Mouse (Mus musculus): Measurements from ENCODE around the gene Slc9b1. TPM values are rescaled to one million over a fixed set of nuclear protein-coding genes. Genes with fewer than 3 reads are reported as not detected.
A peak's percentile ranks its signal among the peaks of the same experiment; 100 is the strongest.

Slc9b1 gene
- polyA plus RNA-seq, 1 experiment from 2014 or later = 0.55 TPM

DNA sequence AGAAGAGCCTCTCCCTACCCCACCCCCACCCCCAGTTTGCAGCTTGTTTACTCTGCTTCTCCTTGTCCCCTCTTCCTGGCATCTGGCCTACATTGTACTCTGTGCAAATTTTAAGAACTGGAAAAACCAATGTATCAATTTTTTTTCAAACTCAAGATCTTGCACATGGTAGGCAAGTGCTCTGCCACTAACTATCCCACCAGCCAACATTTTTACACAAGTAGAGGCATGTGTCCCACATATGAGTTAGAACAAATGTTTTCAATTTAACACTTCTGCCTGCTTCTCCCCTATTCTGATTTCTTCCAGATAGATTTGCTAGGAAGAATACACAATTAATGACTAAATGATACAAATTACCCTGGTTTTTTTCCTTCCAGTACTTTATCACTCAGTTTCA, 49.3 kb downstream of the Slc9b1 start:
- no peaks in the 10 kb centered on the region for H3K36me3 ChIP-seq (ENCODE audit: control insufficient read depth, insufficient read depth, low read length)
- no peak overlapping the region for H3K9ac ChIP-seq (ENCODE audit: low read length)
- H3K27ac ChIP-seq (ENCODE audit: low read depth, low read length) = no peak overlapping the region
- H3K9me3 ChIP-seq (ENCODE audit: control insufficient read depth, low read length) = no peaks in the 10 kb centered on the region
- no peaks in the 10 kb centered on the region for H3K27me3 ChIP-seq (ENCODE audit: control insufficient read depth, insufficient read depth, low read length)
- DNase-seq (ENCODE audit: low spot score) (no peak), ATAC-seq (replicated peaks; ENCODE audit: low FRiP score) (no peak)
- H3K4me2 ChIP-seq (ENCODE audit: low read depth, low read length, severe bottlenecking) = no peak overlapping the region
- H3K4me3 ChIP-seq (ENCODE audit: low read depth, low read length) = no peak overlapping the region
- no peaks in the 10 kb centered on the region for H3K4me1 ChIP-seq (replicated peaks; ENCODE audit: control insufficient read depth, insufficient read depth, low read length)

DNA sequence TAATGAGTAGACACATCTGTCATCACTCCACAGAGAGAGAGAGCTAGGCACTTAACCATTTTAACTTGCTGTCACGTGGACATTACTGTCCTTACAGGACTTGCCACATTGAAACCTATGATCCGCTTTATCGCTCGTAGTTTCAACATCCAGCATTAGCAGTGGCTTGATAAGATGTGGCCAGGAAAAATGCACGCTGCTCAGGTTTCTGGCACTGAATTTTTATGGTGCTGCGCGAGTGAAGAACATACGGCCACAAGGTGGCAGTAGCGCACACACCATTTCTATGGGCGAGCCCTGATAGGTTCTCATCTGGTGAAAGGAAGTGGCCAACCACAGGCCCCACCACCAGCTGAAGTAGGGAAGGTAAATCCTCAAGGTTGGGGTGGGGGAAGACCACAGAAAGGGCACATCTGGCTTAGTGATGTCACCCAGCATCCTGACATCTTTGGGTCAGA, 54.4 kb downstream of the Slc9b1 start:
- H3K27ac ChIP-seq (ENCODE audit: low read depth, low read length) = no peak overlapping the region
- no peak overlapping the region for H3K4me2 ChIP-seq (ENCODE audit: low read depth, low read length, severe bottlenecking)
- peak; percentile 87 for DNase-seq (ENCODE audit: low spot score)
- H3K27me3 ChIP-seq (ENCODE audit: control insufficient read depth, insufficient read depth, low read length) = no peaks in the 10 kb centered on the region
- no peaks in the 10 kb centered on the region for H3K4me1 ChIP-seq (replicated peaks; ENCODE audit: control insufficient read depth, insufficient read depth, low read length)
- WGBS = 19% methylated on average over 10 of the region's 10 CpGs
- peak; percentile 85 for ATAC-seq (replicated peaks; ENCODE audit: low FRiP score)
- no peak overlapping the region for H3K9ac ChIP-seq (ENCODE audit: low read length)
- H3K36me3 ChIP-seq (ENCODE audit: control insufficient read depth, insufficient read depth, low read length) = no peaks in the 10 kb centered on the region; the same call in 1 of the 2 replicates
- H3K4me3 ChIP-seq (ENCODE audit: low read depth, low read length) = no peak overlapping the region
- H3K9me3 ChIP-seq (ENCODE audit: control insufficient read depth, low read length) = no peaks in the 10 kb centered on the region

DNA sequence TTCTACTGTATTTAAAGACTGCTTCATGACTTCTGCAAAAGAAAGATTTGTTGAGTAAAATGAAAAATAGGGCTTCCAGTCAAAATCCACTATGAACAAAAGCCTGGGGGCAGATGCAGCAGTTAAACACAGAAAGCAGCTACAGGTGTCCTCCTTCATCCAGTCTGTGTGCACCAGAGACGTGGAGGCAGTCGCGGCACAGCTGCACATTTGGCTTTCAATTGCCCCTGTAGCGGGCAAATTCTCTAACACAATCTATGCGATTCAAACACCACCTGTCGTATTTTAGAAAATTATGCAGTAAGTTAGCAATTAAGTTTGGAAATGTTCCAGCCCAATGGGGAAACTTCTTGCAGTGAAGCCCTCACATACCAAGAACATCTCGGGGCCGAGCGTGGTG, 55.4 kb downstream of the Slc9b1 start:
- WGBS = 92% methylated on average over 9 of the region's 9 CpGs
- ATAC-seq (replicated peaks; ENCODE audit: low FRiP score) = no peak
- no peak overlapping the region for H3K4me3 ChIP-seq (ENCODE audit: low read depth, low read length)

DNA sequence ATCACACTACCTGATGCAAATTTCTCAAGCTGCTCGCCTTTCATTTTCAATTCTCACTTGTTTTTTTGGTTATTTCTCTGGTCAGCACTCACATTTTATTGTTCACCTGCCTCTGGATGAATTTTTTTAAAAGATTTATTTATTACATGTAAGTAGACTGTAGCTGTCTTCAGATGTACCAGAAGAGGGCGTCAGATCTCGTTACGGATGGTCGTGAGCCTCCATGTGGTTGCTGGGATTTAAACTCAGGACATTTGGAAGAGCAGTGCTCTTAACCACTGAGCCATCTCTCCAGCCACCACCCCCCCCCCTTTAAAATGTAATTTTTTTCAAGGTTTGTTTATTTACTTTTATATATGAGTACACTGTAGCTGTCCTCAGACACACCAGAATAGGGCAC, 56.0 kb downstream of the Slc9b1 start:
- H3K36me3 ChIP-seq (ENCODE audit: control insufficient read depth, insufficient read depth, low read length) = no peaks in the 10 kb centered on the region; the same call in 1 of the 2 replicates
- no peak for DNase-seq (ENCODE audit: low spot score)
- no peaks in the 10 kb centered on the region for H3K4me1 ChIP-seq (replicated peaks; ENCODE audit: control insufficient read depth, insufficient read depth, low read length)
- H3K9ac ChIP-seq (ENCODE audit: low read length) = no peak overlapping the region
- no peaks in the 10 kb centered on the region for H3K9me3 ChIP-seq (ENCODE audit: control insufficient read depth, low read length)
- WGBS = 78% methylated on average over 5 of the region's 5 CpGs
- no peak overlapping the region for H3K4me2 ChIP-seq (ENCODE audit: low read depth, low read length, severe bottlenecking)
- no peak for ATAC-seq (replicated peaks; ENCODE audit: low FRiP score)
- H3K27me3 ChIP-seq (ENCODE audit: control insufficient read depth, insufficient read depth, low read length) = no peaks in the 10 kb centered on the region
- H3K27ac ChIP-seq (ENCODE audit: low read depth, low read length) = no peak overlapping the region
- no peak overlapping the region for H3K4me3 ChIP-seq (ENCODE audit: low read depth, low read length)

More for the DNA sequence above, 55.4 kb downstream of the Slc9b1 start:
- Histone ChIP-seq H3K9me3 (ENCODE audit: control insufficient read depth, low read length) (no peaks in the 10 kb centered on the region), H3K36me3 (ENCODE audit: control insufficient read depth, insufficient read depth, low read length) (no peaks in the 10 kb centered on the region; the same call in 1 of the 2 replicates), H3K27ac (ENCODE audit: low read depth, low read length) (no peak overlapping the region), H3K4me1 (replicated peaks; ENCODE audit: control insufficient read depth, insufficient read depth, low read length) (no peaks in the 10 kb centered on the region), H3K27me3 (ENCODE audit: control insufficient read depth, insufficient read depth, low read length) (no peaks in the 10 kb centered on the region), H3K4me2 (ENCODE audit: low read depth, low read length, severe bottlenecking) (no peak overlapping the region), H3K9ac (ENCODE audit: low read length) (no peak overlapping the region)
- DNase-seq (ENCODE audit: low spot score) = no peak

DNA sequence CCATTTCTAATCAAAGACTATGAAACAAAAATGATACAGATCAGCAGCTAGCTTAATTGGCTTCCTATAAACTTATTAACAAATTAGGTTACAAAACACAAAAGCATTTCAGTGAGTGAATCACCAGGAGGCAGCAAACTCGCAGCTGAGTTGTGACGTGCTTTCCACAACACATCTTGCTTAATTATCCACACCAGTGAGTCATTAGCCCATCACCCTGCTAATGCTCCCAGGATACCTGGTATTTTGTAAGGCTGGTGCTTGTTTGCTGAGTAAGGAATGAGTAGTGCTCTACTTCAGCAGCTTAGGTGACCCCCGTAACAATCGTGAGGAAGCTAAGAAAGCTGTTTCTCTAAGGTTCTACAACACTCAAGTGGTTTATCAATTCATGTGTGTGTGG, 56.8 kb downstream of the Slc9b1 start:
- no peak for ATAC-seq (replicated peaks; ENCODE audit: low FRiP score)
- no peak overlapping the region for H3K4me2 ChIP-seq (ENCODE audit: low read depth, low read length, severe bottlenecking)

DNA sequence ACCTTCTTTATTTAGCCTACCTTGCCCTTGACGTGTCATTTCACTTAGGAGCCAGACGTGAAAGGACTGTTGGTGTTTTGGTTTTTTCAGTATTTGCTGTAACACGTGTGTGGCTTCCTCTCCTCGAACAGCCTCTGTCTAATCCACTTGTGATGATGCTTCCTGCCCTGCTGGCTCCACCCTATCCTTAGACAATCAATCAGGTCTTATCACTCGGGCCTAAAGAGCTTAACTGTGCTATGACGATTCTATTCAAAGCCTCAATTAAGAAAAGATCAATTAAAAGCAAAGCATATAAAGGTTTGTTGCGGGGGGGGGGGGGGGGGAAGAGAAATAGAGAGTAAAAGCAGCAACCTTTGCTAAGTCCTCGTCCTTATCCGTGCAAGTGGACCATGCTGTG, 59.5 kb downstream of the Slc9b1 start:
- Histone ChIP-seq H3K4me3 (ENCODE audit: low read depth, low read length) (no peak overlapping the region), H3K36me3 (ENCODE audit: control insufficient read depth, insufficient read depth, low read length) (peaks cover 5% of the 10 kb centered on the region; the same call in 1 of the 2 replicates), H3K27ac (ENCODE audit: low read depth, low read length) (no peak overlapping the region), H3K4me2 (ENCODE audit: low read depth, low read length, severe bottlenecking) (no peak overlapping the region), H3K9me3 (ENCODE audit: control insufficient read depth, low read length) (no peaks in the 10 kb centered on the region), H3K9ac (ENCODE audit: low read length) (no peak overlapping the region), H3K27me3 (ENCODE audit: control insufficient read depth, insufficient read depth, low read length) (no peaks in the 10 kb centered on the region), H3K4me1 (replicated peaks; ENCODE audit: control insufficient read depth, insufficient read depth, low read length) (no peaks in the 10 kb centered on the region)
- WGBS = 78% methylated on average over 8 of the region's 9 CpGs
- ATAC-seq (replicated peaks; ENCODE audit: low FRiP score) (no peak), DNase-seq (ENCODE audit: low spot score) (no peak)

More for the DNA sequence above, 56.8 kb downstream of the Slc9b1 start:
- no peaks in the 10 kb centered on the region for H3K9me3 ChIP-seq (ENCODE audit: control insufficient read depth, low read length)
- no peak overlapping the region for H3K9ac ChIP-seq (ENCODE audit: low read length)
- no peak for DNase-seq (ENCODE audit: low spot score)
- no peaks in the 10 kb centered on the region for H3K27me3 ChIP-seq (ENCODE audit: control insufficient read depth, insufficient read depth, low read length)
- peaks cover 3% of the 10 kb centered on the region; the same call in 1 of the 2 replicates for H3K36me3 ChIP-seq (ENCODE audit: control insufficient read depth, insufficient read depth, low read length)
- no peak overlapping the region for H3K4me3 ChIP-seq (ENCODE audit: low read depth, low read length)
- 75% methylated on average over 4 of the region's 4 CpGs for WGBS
- H3K4me1 ChIP-seq (replicated peaks; ENCODE audit: control insufficient read depth, insufficient read depth, low read length) = no peaks in the 10 kb centered on the region
- no peak overlapping the region for H3K27ac ChIP-seq (ENCODE audit: low read depth, low read length)

DNA sequence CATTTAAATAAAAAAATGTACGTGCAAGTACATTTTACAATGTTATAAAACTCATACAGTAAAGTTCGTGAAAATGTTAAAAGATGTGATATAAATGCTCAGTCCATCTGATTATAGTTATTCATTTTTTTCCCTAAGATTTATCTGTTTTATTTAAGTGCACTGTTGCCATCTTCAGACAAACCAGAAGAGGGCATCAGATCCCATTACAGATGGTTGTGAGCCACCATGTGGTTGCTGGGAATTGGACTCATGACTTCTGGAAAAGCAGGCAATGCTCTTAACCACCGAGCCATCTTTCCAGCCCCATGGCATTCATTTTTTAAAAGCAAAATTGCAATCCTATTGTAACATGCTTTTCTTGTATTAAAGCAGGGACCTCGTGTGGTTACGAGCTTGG, 61.4 kb downstream of the Slc9b1 start:
- 96% methylated on average over 5 of the region's 5 CpGs for WGBS
- Histone ChIP-seq H3K4me3 (ENCODE audit: low read depth, low read length) (no peak overlapping the region), H3K9ac (ENCODE audit: low read length) (no peak overlapping the region), H3K9me3 (ENCODE audit: control insufficient read depth, low read length) (no peaks in the 10 kb centered on the region), H3K27me3 (ENCODE audit: control insufficient read depth, insufficient read depth, low read length) (no peaks in the 10 kb centered on the region), H3K4me2 (ENCODE audit: low read depth, low read length, severe bottlenecking) (no peak overlapping the region), H3K36me3 (ENCODE audit: control insufficient read depth, insufficient read depth, low read length) (peaks cover 5% of the 10 kb centered on the region; the same call in 1 of the 2 replicates), H3K27ac (ENCODE audit: low read depth, low read length) (no peak overlapping the region), H3K4me1 (replicated peaks; ENCODE audit: control insufficient read depth, insufficient read depth, low read length) (no peaks in the 10 kb centered on the region)
- DNase-seq (ENCODE audit: low spot score) = no peak
- ATAC-seq (replicated peaks; ENCODE audit: low FRiP score) = no peak

- DNase-seq (ENCODE audit: low spot score) (no peak), ATAC-seq (replicated peaks; ENCODE audit: low FRiP score) (no peak)
- Histone ChIP-seq H3K4me1 (replicated peaks; ENCODE audit: control insufficient read depth, insufficient read depth, low read length) (no peaks in the 10 kb centered on the region), H3K9ac (ENCODE audit: low read length) (no peak overlapping the region), H3K4me3 (ENCODE audit: low read depth, low read length) (no peak overlapping the region), H3K27me3 (ENCODE audit: control insufficient read depth, insufficient read depth, low read length) (no peaks in the 10 kb centered on the region), H3K36me3 (ENCODE audit: control insufficient read depth, insufficient read depth, low read length) (peaks cover 5% of the 10 kb centered on the region; the same call in 1 of the 2 replicates), H3K27ac (ENCODE audit: low read depth, low read length) (no peak overlapping the region), H3K9me3 (ENCODE audit: control insufficient read depth, low read length) (no peaks in the 10 kb centered on the region), H3K4me2 (ENCODE audit: low read depth, low read length, severe bottlenecking) (no peak overlapping the region)
- WGBS = 89% methylated on average over 12 of the region's 12 CpGs
Observed at GRCm38 (mm10) chr3:135411056-135411455, 63.2 kb downstream of the Slc9b1 start.

- Histone ChIP-seq H3K36me3 (ENCODE audit: control insufficient read depth, insufficient read depth, low read length) (peaks cover 5% of the 10 kb centered on the region; the same call in 1 of the 2 replicates), H3K27me3 (ENCODE audit: control insufficient read depth, insufficient read depth, low read length) (no peaks in the 10 kb centered on the region), H3K27ac (ENCODE audit: low read depth, low read length) (no peak overlapping the region), H3K9me3 (ENCODE audit: control insufficient read depth, low read length) (no peaks in the 10 kb centered on the region), H3K9ac (ENCODE audit: low read length) (no peak overlapping the region; the same call in 1 of the 2 replicates), H3K4me2 (ENCODE audit: low read depth, low read length, severe bottlenecking) (no peak overlapping the region), H3K4me3 (ENCODE audit: low read depth, low read length) (no peak overlapping the region), H3K4me1 (replicated peaks; ENCODE audit: control insufficient read depth, insufficient read depth, low read length) (no peaks in the 10 kb centered on the region)
- WGBS = 59% methylated on average over 9 of the region's 9 CpGs
- DNase-seq (ENCODE audit: low spot score) (no peak), ATAC-seq (replicated peaks; ENCODE audit: low FRiP score) (no peak)
Observed at GRCm38 (mm10) chr3:135411824-135412223, 64.0 kb downstream of the Slc9b1 start.
